Mouse (Mus musculus) cerebellum, adult 8-10 months (tissue): ENCODE measurements around the gene Hrct1.

Experiments used
- DNase-seq: peaks from one replicate; pipeline ENCODE4 v3.0.0; 2022

Gene Hrct1

GRCm38 (mm10) chr4:43728576-43728954 is 1.6 kb downstream of the Hrct1 start:
- no peak for DNase-seq

GRCm38 (mm10) chr4:43729126-43729525 is 2.1 kb downstream of the Hrct1 start:
- no peak for DNase-seq

GRCm38 (mm10) chr4:43729794-43730550 is 3.0 kb downstream of the Hrct1 start, which contains the start of gene Spaar:
Gene Spaar (plus strand): TSS chr4:43730034.
- DNase-seq: no peak

GRCm38 (mm10) chr4:43730750-43731297 is 3.8 kb downstream of the Hrct1 start:
- no peak for DNase-seq

- DNase-seq: no peak
Measured at GRCm38 (mm10) chr4:43732171-43732570, 5.2 kb downstream of the Hrct1 start.

GRCm38 (mm10) chr4:43733186-43733585 is 6.2 kb downstream of the Hrct1 start:
- no peak for DNase-seq

- no peak for DNase-seq
Measured at GRCm38 (mm10) chr4:43737144-43737543, 10.2 kb downstream of the Hrct1 start.

- DNase-seq: no peak
Measured at GRCm38 (mm10) chr4:43738989-43739674, 12.1 kb downstream of the Hrct1 start.

GRCm38 (mm10) chr4:43741526-43741925 is 14.5 kb downstream of the Hrct1 start:
- DNase-seq: no peak

GRCm38 (mm10) chr4:43742637-43743036 is 15.6 kb downstream of the Hrct1 start:
- no peak for DNase-seq

GRCm38 (mm10) chr4:43743099-43743498 is 16.1 kb downstream of the Hrct1 start:
- DNase-seq: no peak

- DNase-seq: no peak
Measured at GRCm38 (mm10) chr4:43745187-43745586, 18.2 kb downstream of the Hrct1 start.

GRCm38 (mm10) chr4:43757213-43757612 is 30.2 kb downstream of the Hrct1 start:
- DNase-seq: no peak

- no peak for DNase-seq
Measured at GRCm38 (mm10) chr4:43759571-43760418, 32.8 kb downstream of the Hrct1 start.

GRCm38 (mm10) chr4:43760460-43760859 is 33.5 kb downstream of the Hrct1 start:
- no peak for DNase-seq

GRCm38 (mm10) chr4:43761336-43761735 is 34.3 kb downstream of the Hrct1 start:
- DNase-seq: no peak

- DNase-seq: peak; percentile 23
Measured at GRCm38 (mm10) chr4:43763410-43763809, 36.4 kb downstream of the Hrct1 start.

- DNase-seq: no peak
Measured at GRCm38 (mm10) chr4:43768341-43768740, 41.4 kb downstream of the Hrct1 start.

- no peak for DNase-seq
Measured at GRCm38 (mm10) chr4:43769374-43769773, 42.4 kb downstream of the Hrct1 start.

GRCm38 (mm10) chr4:43770909-43771308 is 43.9 kb downstream of the Hrct1 start, which contains the start of gene Olfr159:
Gene Olfr159 (minus strand): TSS chr4:43771009.
- DNase-seq: no peak

- DNase-seq: no peak
Measured at GRCm38 (mm10) chr4:43771626-43772025, 44.6 kb downstream of the Hrct1 start.

- no peak for DNase-seq
Measured at GRCm38 (mm10) chr4:43772304-43772703, 45.3 kb downstream of the Hrct1 start.
